ENCODE assay signal across 8 mouse cellular contexts in the genomic region with DNA sequence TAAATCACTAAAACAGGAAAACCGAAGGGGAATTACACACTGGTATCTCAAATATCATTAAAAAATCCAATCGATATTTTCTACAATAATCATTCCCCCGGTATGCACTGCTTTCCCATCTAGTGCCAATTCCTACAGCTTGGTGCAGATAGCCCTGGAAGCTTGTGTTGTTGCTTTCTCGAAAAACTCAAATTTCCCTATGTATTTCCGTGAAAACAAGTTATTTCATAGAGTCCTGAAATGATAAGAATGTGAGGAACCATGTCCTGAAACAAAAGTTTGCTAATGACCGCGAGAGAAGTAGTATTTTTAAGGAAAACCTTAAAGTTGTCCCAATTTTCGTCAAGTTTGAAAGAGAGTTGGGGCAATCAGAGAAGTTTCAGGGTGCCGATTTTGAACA. TPM values are rescaled to one million over a fixed set of nuclear protein-coding genes. Genes with fewer than 3 reads are reported as not detected.
DNase-seq lines count a peak whose midpoint lies in the region; ATAC-seq lines count a peak whose summit lies in the region.

No protein-coding gene starts in this region.

- peak overlapping the region; percentile 95 for H3K4me2 ChIP-seq in heart, embryonic 15.5 days
- peak overlapping the region; percentile 99 for H3K4me2 ChIP-seq in hindbrain, embryonic 13.5 days
- peak overlapping the region; percentile 91 for H3K4me2 ChIP-seq in midbrain, embryonic 14.5 days (ENCODE audit: low read length)

- WGBS in heart, embryonic 15.5 days = 15% methylated on average over 9 of the region's 9 CpGs
- 22% methylated on average over 9 of the region's 9 CpGs for WGBS in hindbrain, embryonic 13.5 days
- WGBS in midbrain, embryonic 14.5 days = 23% methylated on average over 9 of the region's 9 CpGs

- no peak for DNase-seq in heart, adult 11 months
- peak; percentile 29 for DNase-seq in NIH3T3 (ENCODE audit: low read depth)
- DNase-seq in midbrain, embryonic 14.5 days = peak; percentile 11
- no peak for DNase-seq in T-cell, adult 2 months (ENCODE audit: low spot score)
- DNase-seq in frontal cortex, postnatal 10 days (ENCODE audit: low spot score in 2 of 2) = no peak
- no peak for DNase-seq in cerebellum, postnatal 25 days

- peaks cover 21% of the 10 kb centered on the region for H3K4me1 ChIP-seq in heart, embryonic 15.5 days (replicated peaks)
- H3K4me1 ChIP-seq in hindbrain, embryonic 13.5 days (replicated peaks) = peaks cover 32% of the 10 kb centered on the region
- H3K4me1 ChIP-seq in midbrain, embryonic 14.5 days (ENCODE audit: control insufficient read depth, insufficient read depth, low read length) = peaks cover 21% of the 10 kb centered on the region

- no peaks in the 10 kb centered on the region for H3K36me3 ChIP-seq in heart, embryonic 15.5 days
- no peaks in the 10 kb centered on the region for H3K36me3 ChIP-seq in hindbrain, embryonic 13.5 days
- H3K36me3 ChIP-seq in midbrain, embryonic 14.5 days (ENCODE audit: control insufficient read depth, insufficient read depth, low read length) = no peaks in the 10 kb centered on the region

- H3K27me3 ChIP-seq in heart, embryonic 15.5 days = no peaks in the 10 kb centered on the region
- no peaks in the 10 kb centered on the region for H3K27me3 ChIP-seq in hindbrain, embryonic 13.5 days
- no peaks in the 10 kb centered on the region for H3K27me3 ChIP-seq in midbrain, embryonic 14.5 days (ENCODE audit: control insufficient read depth, insufficient read depth, low read length)

- H3K27ac ChIP-seq in heart, embryonic 15.5 days = peak overlapping the region; percentile 97
- H3K27ac ChIP-seq in hindbrain, embryonic 13.5 days = peak overlapping the region; percentile 93; the same call in 1 of the 2 replicates
- H3K27ac ChIP-seq in midbrain, embryonic 14.5 days (replicated peaks; ENCODE audit: low read depth, low read length) = peak overlapping the region; percentile 84

- H3K9ac ChIP-seq in heart, embryonic 15.5 days = peak overlapping the region; percentile 86; the same call in 1 of the 2 replicates
- H3K9ac ChIP-seq in hindbrain, embryonic 13.5 days = peak overlapping the region; percentile 80
- H3K9ac ChIP-seq in midbrain, embryonic 14.5 days (replicated peaks; ENCODE audit: low read length) = peak overlapping the region; percentile 53; the same call in 1 of the 2 replicates

- no peaks in the 10 kb centered on the region for H3K9me3 ChIP-seq in heart, embryonic 15.5 days (replicated peaks)
- H3K9me3 ChIP-seq in hindbrain, embryonic 13.5 days = no peaks in the 10 kb centered on the region
- H3K9me3 ChIP-seq in midbrain, embryonic 14.5 days (ENCODE audit: control insufficient read depth, low read length) = no peaks in the 10 kb centered on the region

- no peak for ATAC-seq in heart, embryonic 15.5 days (replicated peaks; ENCODE audit: insufficient number of reproducible peaks, insufficient read depth, low FRiP score, low read depth)
- ATAC-seq in hindbrain, embryonic 13.5 days (ENCODE audit: low FRiP score) = no peak
- no peak for ATAC-seq in midbrain, embryonic 14.5 days (ENCODE audit: low FRiP score, low TSS enrichment)

- H3K4me3 ChIP-seq in heart, embryonic 15.5 days = peak overlapping the region; percentile 59
- peak overlapping the region; percentile 53 for H3K4me3 ChIP-seq in hindbrain, embryonic 13.5 days
- peak overlapping the region; percentile 49 for H3K4me3 ChIP-seq in midbrain, embryonic 14.5 days (replicated peaks; ENCODE audit: low read depth, low read length)

RNA-seq across cellular contexts. Expression of gene Hist1h1d, which starts 1.3 kb away (rescaled TPM):
- 0.18 and 0.23 TPM in 2 replicates for polyA plus RNA-seq in heart, embryonic 15.5 days (2015; fragmentation: Nextera tagmentation; extraction: Ambion mirVana)
- polyA plus RNA-seq in hindbrain, embryonic 13.5 days (2015; fragmentation: Nextera tagmentation; extraction: Ambion mirVana) = 0.10 and 0.16 TPM in 2 replicates
- 0.11 and 0.18 TPM in 2 replicates for polyA plus RNA-seq in midbrain, embryonic 14.5 days (2014; fragmentation: Nextera tagmentation; extraction: Ambion mirVana)

RNA-seq across cellular contexts. Expression of gene Hist1h4f, which starts 2.9 kb away (rescaled TPM):
- 0.62 and 0.66 TPM in 2 replicates for polyA plus RNA-seq in heart, embryonic 15.5 days (2015; fragmentation: Nextera tagmentation; extraction: Ambion mirVana)
- 0.83 TPM in 1 of 2 replicates, not detected in the other for polyA plus RNA-seq in hindbrain, embryonic 13.5 days (2015; fragmentation: Nextera tagmentation; extraction: Ambion mirVana)
- not detected in 2 replicates for polyA plus RNA-seq in midbrain, embryonic 14.5 days (2014; fragmentation: Nextera tagmentation; extraction: Ambion mirVana)

RNA-seq across cellular contexts. Expression of gene Hist1h3e, which starts 7.8 kb away (rescaled TPM):
- 1.7 and 2.4 TPM in 2 replicates for polyA plus RNA-seq in heart, embryonic 15.5 days (2015; fragmentation: Nextera tagmentation; extraction: Ambion mirVana)
- polyA plus RNA-seq in hindbrain, embryonic 13.5 days (2015; fragmentation: Nextera tagmentation; extraction: Ambion mirVana) = 2.1 and 2.8 TPM in 2 replicates
- 3.1 and 3.8 TPM in 2 replicates for polyA plus RNA-seq in midbrain, embryonic 14.5 days (2014; fragmentation: Nextera tagmentation; extraction: Ambion mirVana)

RNA-seq across cellular contexts. Expression of gene Hist1h3f, which starts 10.5 kb away (rescaled TPM):
- 0.16 and 0.25 TPM in 2 replicates for polyA plus RNA-seq in heart, embryonic 15.5 days (2015; fragmentation: Nextera tagmentation; extraction: Ambion mirVana)
- polyA plus RNA-seq in hindbrain, embryonic 13.5 days (2015; fragmentation: Nextera tagmentation; extraction: Ambion mirVana) = 0.38 TPM in 1 of 2 replicates, not detected in the other
- 0.32 and 0.47 TPM in 2 replicates for polyA plus RNA-seq in midbrain, embryonic 14.5 days (2014; fragmentation: Nextera tagmentation; extraction: Ambion mirVana)

RNA-seq across cellular contexts. Expression of gene Hist1h2bh, which starts 11.2 kb away (rescaled TPM):
- polyA plus RNA-seq in heart, embryonic 15.5 days (2015; fragmentation: Nextera tagmentation; extraction: Ambion mirVana) = 0.61 and 0.74 TPM in 2 replicates
- 0.29 TPM in 1 of 2 replicates, not detected in the other for polyA plus RNA-seq in hindbrain, embryonic 13.5 days (2015; fragmentation: Nextera tagmentation; extraction: Ambion mirVana)
- 0.13 and 0.30 TPM in 2 replicates for polyA plus RNA-seq in midbrain, embryonic 14.5 days (2014; fragmentation: Nextera tagmentation; extraction: Ambion mirVana)

Comparison
In these comparisons a context has a peak if more than half of its experiments do, and no peak if none do; other contexts are left out.
1. DNase-seq: peak in NIH3T3 (single experiment) and midbrain, embryonic 14.5 days (single experiment); none in heart, adult 11 months (single experiment), T-cell, adult 2 months (single experiment), frontal cortex, postnatal 10 days (0 of 2) and cerebellum, postnatal 25 days (0 of 2).
2. Peak in every context shown above with its lines, with median percentiles within 50 percentile points of each other: H3K27ac ChIP-seq, H3K4me2 ChIP-seq, H3K4me3 ChIP-seq and H3K9ac ChIP-seq.